ENCODE assay signal across 24 mouse cellular contexts in genomic region chr15:12639181-12639580, GRCm38 (mm10).
"Had no signal": no experiment of that assay in that cellular context is flagged by ENCODE, and none has a peak within 500 bp of the region (broad histone marks: within the 10 kb centered on the region; RNA-seq: fewer than 3 reads in every experiment).

No protein-coding gene starts in this region.

- H3K9me3 ChIP-seq: heart, embryonic 13.5 days; heart, embryonic 15.5 days; hindbrain, embryonic 10.5 days; hindbrain, embryonic 12.5 days; limb, embryonic 13.5 days; limb, embryonic 15.5 days; liver, embryonic 12.5 days had no signal

- H3K4me3 ChIP-seq: gastrocnemius, adult 2 months; heart, embryonic 13.5 days; heart, embryonic 15.5 days; hindbrain, embryonic 10.5 days; hindbrain, embryonic 12.5 days; layer of hippocampus, adult 2 months; left cerebral cortex, adult 2 months; limb, embryonic 13.5 days; limb, embryonic 15.5 days; liver, embryonic 12.5 days had no signal

- ATAC-seq: hindbrain, embryonic 16.5 days; inflammation-experienced regulatory T-cells, adult 6 months; intestine, postnatal 0 days; liver, embryonic 12.5 days had no signal

- H3K9ac ChIP-seq: heart, embryonic 13.5 days; heart, embryonic 15.5 days; hindbrain, embryonic 12.5 days; hindbrain, embryonic 14.5 days; limb, embryonic 13.5 days; limb, embryonic 15.5 days; liver, embryonic 12.5 days had no signal

- H3K4me2 ChIP-seq: heart, embryonic 11.5 days; heart, embryonic 13.5 days; heart, embryonic 15.5 days; hindbrain, embryonic 12.5 days; hindbrain, embryonic 14.5 days; limb, embryonic 13.5 days; limb, embryonic 15.5 days; liver, embryonic 12.5 days had no signal

- H3K27ac ChIP-seq: gastrocnemius, adult 2 months; hindbrain, embryonic 10.5 days; hindbrain, embryonic 12.5 days; hindbrain, embryonic 14.5 days; layer of hippocampus, adult 2 months; left cerebral cortex, adult 2 months; limb, embryonic 13.5 days; limb, embryonic 15.5 days; liver, embryonic 12.5 days had no signal

- H3K36me3 ChIP-seq: heart, embryonic 13.5 days; heart, embryonic 15.5 days; hindbrain, embryonic 10.5 days; hindbrain, embryonic 12.5 days; limb, embryonic 13.5 days; limb, embryonic 15.5 days; liver, embryonic 12.5 days had no signal

- DNase-seq: gastrocnemius, adult 2 months; gastrocnemius, postnatal 10 days; gastrocnemius, postnatal 25 days; heart, postnatal 4 days; kidney, adult 18-20 months; kidney, adult 8-10 months; kidney, postnatal 10 days; kidney, postnatal 25 days; kidney, postnatal 4 days; left cerebral cortex, postnatal 4 days had no signal

- H3K4me1 ChIP-seq: limb, embryonic 15.5 days; liver, embryonic 12.5 days had no signal

- H3K27me3 ChIP-seq: heart, embryonic 13.5 days; heart, embryonic 15.5 days; hindbrain, embryonic 12.5 days; limb, embryonic 13.5 days; limb, embryonic 15.5 days; liver, embryonic 12.5 days had no signal
